Mouse (Mus musculus) frontal cortex, adult 2 months (tissue): ENCODE results near the gene Flnc. TPM values are rescaled to one million over a fixed set of nuclear protein-coding genes. Genes with fewer than 3 reads are reported as not detected.

Source experiments
- DNase-seq, 2 experiments: peaks; one replicate each; pipeline ENCODE4 v3.0.0; 2022; ENCODE audit warnings: low spot score in 1 of 2; ENCODE audit errors: extremely low spot score in 1 of 2
- polyA plus RNA-seq: library from polyadenylated mRNA; depleted of rRNA; stranded (reverse); fragments of >200 nt; gene quantifications from 2 replicates; pipeline ENCODE4 v1.2.3, GENCODE M21; 2012

The Flnc gene
- polyA plus RNA-seq, 1 experiment, result 0.66 TPM

DNA sequence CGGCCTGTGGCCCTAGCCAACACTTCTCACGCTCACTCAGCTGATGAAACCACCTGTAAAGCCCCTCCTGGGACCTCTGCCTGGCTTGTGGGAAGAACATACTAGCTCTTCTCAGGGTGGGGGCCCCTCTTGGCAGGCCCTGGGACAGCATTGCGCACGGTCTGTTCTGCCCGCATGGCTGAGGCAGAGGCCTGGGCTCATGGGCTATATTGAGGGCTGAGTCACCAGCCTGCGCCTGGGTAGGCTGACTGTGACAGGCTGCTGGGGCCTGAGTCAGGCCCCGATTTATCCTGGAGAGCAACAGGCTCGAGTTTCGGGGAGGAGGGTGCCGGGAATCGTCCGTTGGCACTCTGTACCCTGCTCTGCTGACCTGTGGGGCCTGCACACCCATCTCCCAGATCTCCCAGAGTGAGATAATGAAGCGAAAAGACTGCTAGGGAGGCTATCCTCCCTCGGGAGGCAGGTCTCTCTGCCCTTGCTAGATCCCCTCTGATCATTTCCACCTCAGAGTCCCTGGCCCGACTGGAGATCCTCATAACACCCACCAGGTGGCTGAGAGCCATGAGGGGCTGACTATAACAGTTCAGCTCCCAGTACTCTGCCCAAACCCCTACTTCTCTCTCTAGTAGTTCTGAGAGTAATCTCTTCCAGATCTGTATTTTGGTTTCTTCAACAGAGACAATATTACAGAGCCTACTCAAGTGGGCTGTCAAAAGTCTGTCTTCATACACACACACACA lies 2.2 kb upstream of the Flnc start:
- DNase-seq, result no peak

DNA sequence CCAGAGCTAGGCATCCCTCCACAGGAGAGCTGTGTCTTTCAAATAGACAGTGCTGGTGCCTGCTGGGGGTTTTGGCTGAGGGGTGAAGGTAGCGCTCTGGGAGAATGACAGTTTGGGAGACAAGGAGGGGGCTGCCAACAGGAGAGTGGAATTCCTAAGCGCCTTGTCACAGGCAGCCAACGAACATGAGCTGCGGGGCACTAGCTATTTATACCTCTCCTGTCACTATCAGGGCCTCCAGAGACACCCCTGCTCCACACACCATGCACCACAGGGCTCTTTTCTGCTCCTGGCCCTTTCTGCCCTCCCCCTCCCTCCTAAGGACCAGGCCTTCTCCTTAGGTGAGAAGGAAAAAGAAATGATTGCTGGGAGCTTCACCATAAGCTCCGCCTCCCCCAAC lies 1.6 kb upstream of the Flnc start:
- DNase-seq, result no peak

DNA sequence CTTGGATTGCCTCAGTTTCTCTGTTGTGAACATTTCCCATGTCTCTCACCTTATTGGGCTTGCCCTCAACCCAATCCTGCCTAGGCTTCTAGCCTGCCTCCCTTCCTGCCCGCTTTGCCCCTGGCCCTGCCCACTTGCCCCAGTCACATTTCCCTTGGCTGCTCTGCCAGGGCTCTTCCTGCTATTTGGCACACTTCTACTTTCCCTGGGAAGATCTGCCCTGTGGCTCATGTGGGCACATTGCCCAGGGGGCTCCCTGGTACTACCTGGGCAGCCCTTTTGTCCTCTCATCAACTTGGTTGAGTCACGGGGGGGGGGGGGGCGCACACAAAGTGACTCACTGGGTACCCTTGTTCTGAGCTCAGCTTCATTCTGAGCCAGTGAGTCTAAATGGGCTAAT lies 900 bp upstream of the Flnc start:
- no peak for DNase-seq

DNA sequence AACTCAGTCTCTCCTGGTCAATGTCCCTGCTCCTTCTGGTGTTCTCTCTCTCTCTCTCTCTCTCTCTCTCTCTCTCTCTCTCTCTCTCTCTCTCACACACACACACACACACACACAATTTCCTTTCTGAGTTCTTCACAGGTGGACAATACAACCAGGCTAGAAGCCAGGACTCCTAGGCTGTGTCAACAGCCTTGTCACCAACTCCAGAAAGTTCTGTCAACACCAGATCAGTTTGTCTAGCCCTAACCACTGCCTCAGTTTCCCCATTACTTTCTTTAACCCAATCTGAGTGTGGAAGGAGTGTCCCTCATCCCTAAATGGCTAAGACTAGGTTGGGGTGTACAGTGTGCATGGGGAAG lies 399 bp upstream of the Flnc start:
- DNase-seq, result no peak

DNA sequence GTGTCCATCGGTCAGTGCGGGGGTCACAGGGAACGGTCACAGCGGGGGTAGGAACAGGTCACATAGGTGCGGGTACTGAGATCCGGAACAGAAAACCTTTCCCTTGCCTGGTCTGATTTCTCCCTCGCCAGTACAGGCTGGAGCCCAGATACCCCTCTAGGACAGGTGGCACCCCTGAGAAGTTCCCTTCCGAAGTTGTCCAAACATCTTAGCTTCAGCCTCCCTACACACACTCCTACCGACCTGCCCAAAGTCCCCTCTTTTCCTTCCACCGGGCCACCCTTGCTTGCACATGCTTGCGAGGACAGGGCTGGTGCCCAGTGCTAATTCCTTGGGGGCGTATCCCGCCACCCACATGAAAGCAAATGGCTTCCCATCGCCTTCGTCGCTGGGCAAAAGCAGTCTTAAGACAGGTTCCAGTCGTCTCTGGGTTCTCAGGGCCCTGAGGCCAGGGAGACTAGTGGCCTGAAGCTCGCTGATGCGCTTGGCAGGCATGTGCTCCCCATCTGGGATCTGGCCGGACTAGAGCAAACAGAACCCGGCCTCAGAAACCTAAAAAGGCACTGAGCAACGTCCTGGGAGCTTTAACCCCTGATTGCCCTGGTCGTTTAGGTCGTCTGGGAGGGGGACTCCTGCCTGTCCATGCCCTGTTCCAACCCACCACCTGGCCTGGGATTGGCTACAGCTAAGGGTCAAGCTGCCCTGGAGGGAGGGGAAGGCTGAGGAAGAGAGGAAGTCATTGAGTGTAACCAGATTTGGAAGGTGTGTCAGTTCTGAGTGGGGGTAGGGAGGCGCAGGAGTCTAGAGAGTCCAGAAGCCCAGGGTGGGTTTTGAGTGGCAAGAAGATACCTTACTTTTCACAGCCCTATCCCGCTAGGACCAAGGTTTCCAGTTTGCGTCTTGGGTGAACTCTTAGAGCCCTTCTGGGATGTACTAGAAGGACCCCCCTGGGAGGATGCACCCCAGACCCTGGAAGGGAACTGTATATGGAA lies 1.0 kb downstream of the Flnc start:
- no peak for DNase-seq

DNA sequence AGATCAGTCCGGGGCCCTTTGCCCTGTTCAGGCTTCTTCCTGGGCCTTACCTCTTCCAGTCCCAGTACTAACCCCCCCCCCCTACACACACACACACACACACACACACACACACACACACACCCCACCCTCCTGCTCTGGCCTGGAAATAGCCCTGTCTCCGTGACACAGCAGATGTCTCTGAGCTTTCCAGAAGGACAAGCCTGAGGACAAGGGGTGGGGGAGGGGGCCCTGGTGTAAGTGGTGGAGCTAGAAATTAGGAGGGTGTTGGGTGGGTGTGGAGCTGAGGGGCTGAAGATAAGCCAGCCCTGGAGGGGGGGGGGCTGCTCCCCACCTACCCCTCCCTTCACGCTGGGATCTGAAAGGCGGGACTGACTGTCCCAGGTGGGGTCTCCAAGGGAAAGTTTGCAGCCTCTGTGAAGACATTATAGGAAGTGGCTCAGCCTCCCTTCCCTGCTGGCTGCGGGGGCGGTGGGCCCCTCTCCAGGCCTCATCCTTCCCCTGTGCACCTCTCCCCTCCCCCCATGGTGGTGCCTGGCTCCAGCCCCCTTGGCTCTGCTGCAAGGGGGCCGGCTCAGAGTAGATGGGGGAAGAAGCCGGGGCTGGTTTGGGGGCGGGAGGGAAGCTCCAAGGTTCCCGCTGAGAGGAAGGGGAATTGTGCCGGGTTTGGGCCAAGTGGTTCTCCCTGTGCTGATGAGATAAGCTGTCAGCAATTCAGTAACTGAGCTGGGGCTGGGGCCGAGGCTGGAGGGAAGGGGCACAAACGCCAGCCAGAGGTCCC lies 2.0 kb downstream of the Flnc start:
- DNase-seq, result no peak

DNA sequence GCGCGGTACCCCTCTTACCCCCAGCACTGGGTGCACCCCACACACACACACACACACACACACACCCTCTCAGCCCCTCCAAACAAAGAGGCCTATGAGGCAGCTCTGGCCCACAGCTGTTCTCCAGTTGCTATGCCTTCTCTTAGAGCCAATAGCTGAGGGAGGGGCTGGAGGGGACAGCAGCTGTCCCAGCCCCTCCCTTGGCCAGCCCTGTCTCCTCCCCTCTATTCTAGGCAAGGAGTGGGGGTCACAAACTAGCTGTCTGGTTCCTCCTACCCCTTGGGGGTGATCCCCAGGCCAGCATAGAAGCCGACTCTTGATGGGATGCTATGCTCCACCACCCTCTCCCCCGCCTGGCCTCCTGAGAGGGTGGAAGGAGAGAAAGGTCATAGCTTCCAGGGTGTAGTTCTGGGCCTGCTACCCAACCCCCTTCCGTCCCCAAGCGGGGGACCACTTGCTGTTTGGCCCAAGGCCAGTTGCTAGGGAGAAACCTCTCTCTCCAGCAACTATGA lies 2.9 kb downstream of the Flnc start:
- no peak for DNase-seq

DNA sequence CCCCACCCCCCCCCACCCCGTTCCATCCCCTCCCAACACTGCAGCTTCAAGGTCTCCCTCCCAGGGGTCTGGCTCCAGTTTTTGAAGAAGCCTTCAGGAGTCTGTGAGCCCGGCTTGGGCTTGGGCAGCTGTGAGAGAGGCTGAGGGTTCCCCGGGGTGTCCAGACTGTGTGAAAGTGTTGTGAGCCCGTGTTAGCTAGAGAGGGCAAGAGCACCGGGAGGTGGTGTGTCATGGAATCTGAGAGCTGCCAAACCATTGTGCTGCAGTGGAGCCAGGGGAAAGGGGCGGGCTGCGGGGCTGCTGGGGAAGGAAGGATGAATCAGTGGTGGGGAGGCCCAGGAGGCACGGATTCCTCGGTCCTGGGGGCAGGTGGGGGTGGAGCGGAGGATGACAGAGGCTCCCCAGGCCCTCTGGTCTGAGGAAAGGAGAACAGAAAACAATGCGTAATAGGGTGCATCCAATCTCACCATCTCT lies 3.4 kb downstream of the Flnc start:
- DNase-seq, result no peak

DNA sequence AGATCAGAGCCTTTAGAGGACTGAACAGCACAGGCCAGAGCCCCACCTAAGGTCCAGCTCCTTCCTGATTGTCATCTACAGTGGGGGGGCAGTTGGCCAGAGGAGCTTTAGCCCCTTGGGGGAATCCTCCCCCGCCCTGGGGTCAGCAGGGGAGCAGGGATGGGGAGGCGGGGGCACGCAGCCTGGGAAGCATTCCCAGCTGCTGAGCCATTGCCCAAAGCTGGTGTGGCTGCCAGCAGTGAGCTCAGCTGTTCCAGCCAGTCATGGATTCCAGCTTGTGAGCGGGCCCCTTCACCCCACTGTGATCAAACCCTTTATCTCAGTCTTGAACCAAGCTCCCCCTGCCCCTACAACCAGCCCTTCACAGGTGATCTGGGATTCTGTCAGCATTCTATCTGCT lies 6.2 kb downstream of the Flnc start:
- DNase-seq, result no peak

DNA sequence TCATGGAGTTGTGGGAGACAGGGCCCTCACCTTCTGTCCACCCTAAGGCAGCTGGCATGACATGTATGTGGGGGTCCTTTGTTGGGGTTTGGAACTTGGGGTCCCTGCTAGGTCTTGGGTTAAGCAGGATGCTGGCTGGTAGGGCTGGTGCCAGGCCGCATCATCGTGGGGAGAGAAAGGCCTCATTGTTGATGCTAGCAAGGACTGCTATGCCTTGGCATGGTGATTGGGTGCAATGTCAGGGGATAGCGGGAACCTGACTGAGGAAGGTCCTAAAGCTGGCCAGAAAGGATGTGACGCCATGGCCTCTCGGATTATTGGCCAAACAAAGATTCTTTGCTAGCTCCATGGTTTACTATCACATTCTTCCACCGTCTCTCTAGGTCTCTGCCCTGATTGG lies 6.7 kb downstream of the Flnc start:
- no peak for DNase-seq

DNA sequence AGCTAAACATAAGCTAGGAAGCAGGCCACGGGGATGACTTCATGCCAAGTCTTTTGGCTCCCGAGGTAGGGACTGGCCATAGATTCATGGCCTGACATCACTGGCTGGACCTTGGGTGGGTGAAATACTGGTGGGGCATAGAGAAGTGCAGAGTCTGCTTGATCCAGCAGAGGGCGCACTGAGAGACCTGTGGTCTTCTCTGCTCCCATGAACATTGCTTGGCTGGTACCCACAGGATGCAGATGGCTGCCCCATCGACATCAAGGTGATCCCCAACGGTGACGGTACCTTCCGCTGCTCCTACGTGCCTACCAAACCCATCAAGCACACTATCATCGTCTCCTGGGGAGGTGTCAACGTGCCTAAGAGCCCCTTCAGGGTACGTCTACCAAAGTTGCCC lies 11.7 kb downstream of the Flnc start:
- DNase-seq, result no peak

DNA sequence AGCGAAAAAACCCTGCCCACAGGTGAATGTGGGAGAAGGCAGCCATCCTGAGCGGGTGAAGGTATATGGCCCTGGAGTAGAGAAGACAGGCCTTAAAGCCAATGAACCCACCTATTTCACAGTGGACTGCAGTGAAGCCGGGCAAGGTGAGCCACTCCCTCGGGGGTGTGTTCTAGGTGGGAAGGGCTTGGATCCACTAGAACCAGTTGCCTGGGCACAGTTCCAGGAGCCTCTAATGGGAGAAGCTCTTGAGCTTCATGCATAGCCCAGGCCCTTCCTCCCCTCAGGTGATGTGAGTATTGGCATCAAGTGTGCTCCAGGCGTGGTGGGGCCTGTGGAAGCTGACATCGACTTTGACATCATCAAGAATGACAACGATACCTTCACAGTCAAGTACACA lies 12.3 kb downstream of the Flnc start:
- no peak for DNase-seq

DNA sequence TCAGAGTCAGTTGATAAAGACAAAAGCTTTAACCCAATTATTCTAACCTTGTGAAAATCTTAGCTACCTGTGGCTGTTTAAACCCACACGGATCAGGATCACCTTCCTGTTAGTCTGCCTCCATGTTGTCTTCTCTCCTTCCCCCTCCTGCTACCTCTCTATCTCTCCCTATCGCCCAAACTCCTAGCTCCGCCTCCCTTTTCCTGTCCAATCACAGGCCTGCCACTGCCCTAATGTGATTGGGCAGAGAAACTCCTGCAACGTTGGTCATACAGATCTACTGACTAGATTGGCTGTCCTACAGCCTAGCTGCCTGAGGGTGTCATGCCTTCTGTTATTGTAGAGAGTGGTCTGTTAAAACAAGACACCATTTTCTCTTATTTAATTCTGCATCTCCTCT lies 16.8 kb downstream of the Flnc start:
- DNase-seq, result no peak

DNA sequence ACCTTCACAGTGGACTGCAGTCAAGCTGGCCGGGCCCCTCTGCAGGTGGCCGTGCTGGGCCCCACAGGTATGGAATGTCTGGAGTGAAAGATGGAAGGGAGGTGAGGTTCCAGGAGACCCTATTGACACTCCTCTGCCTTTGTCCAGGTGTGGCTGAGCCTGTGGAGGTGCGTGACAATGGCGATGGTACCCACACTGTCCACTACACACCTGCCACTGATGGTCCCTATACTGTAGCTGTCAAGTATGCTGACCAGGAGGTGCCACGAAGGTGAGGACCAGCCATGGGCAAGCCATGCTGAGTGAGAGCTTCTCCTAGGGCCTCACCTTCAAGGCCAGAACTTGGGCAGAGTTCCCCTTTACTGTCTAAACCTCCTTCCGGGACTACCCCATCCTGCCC lies 17.6 kb downstream of the Flnc start:
- DNase-seq, result no peak

DNA sequence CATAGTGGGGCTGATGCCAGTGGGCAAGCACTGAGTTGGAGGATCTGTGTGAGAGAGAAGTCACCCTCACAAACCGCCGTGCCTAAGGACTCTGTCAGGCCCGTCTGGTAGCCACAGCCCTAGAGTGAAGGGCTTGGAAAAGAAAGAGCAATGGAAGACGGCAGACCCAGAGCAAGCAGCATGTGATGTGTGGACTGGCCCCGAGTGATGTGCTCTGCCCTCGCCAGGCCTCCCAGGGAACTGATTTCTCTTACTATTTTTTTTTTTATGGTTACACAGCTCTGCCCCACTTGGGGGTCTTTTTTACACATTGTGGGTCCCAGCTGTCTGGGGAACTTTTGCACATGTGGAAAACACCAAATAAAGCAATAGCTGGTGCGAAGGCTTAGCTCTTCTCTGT lies 28.4 kb downstream of the Flnc start:
- DNase-seq, result no peak

DNA sequence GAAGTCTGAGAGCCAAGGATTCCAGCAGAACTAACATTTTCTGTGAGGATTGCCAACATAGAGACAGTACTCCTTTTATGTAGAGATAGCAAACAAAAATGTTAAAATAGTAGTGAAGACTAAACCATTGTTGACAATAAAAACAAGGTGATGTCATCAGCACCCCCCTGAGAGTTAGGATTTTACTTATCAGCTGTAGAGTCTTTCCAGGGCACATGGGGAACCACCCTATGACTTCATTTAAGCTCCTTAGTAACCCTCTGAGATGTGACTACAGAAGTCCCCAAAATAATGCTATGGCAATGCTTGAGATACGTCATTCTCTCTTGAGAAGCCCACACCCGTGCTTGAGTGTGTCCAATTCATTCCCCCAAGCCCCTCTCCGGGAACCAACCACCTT lies 30.3 kb downstream of the Flnc start:
- DNase-seq, result no peak

DNA sequence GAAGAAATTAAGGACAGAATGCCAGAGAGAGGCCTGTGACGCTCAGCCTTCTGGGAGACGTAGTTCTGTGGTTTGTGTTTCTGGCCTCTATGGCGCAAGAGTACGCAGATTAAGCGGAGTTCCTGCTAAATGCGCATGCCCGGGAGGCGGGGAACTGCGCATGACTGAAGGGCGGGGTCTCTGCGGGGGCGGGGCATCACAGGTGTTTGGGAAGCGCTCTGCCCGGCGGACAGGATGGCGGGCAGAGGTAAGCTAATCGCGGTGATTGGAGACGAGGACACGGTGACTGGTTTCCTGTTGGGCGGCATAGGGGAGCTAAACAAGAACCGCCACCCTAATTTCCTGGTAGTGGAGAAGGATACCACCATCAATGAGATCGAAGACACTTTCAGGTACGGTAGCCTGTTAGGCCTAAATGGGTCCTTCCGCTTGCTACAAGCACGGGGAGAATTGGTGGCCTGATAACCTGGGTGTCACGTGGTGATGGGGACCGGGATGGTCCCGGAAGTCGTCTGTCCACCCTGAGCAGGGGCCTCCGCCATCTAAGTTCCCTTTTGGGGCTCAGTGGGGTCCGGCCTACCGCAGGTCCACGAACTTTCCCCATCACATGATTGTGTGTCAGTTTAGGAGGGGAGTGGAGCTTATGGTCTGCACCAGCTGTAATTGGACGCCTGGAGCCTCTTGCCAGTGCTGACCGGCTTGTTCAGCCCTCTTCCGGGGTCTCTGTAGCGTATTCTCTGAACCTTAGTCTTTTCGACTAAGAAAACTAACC lies 34.7 kb downstream of the Flnc start, which contains the start of gene Atp6v1f:
Atp6v1f (plus strand) TSS at position 136 of the 772 bp plus-strand sequence.
- DNase-seq, result peak; percentile 88 to 95

DNA sequence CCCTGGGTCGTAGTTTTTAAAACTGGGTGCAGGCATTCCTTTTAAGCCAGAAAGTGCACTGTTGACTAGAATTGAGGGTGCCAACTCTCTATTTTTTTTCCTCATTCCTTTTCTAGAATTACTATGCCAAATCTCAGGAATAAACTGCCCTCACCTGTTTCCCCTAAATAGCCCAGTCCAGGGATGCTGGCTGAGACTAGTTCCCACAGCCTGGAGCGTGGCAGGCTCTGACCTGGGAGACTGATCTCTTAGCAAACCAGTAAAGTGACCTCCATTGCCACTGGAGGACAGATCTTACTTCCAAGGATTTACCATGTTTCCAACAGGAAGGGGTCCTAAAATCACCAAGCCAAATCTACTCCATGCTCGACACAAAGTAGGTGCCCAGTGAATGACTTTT lies 35.8 kb downstream of the Flnc start:
- DNase-seq, result no peak

DNA sequence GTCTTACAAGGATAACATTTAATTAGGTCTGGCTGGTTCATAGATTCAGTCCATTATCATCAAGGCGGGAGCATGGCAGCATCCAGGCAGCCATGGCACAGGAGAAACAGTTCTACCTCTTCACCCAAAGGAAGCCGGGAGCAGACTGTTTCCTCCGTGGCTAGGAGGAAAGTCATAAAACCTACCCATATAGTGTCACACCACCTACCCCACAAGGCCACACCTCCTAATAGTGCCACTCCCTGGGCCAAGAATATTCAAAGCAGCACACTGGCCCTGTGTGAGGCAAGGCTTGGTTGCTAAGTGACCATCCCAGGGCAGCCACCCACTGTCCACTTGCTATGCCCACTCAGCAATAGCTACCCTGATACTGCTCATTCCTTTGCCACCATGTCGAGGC lies 38.1 kb downstream of the Flnc start, which contains the start of gene Atp6v1fnb:
Atp6v1fnb (plus strand) TSS at position 301 of the 400 bp plus-strand sequence.
- no peak for DNase-seq
